Mouse (Mus musculus): Measurements from ENCODE around the gene Rp9. TPM values are rescaled to one million over a fixed set of nuclear protein-coding genes. Genes with fewer than 3 reads are reported as not detected.
"Not testable (repeated sequence)": the region's sequence is repeated elsewhere in the genome, so short reads cannot be mapped to it uniquely, and the experiment has no call there.

Rp9 gene
- total RNA-seq, 1 experiment from 2014 or later = 182 TPM

DNA sequence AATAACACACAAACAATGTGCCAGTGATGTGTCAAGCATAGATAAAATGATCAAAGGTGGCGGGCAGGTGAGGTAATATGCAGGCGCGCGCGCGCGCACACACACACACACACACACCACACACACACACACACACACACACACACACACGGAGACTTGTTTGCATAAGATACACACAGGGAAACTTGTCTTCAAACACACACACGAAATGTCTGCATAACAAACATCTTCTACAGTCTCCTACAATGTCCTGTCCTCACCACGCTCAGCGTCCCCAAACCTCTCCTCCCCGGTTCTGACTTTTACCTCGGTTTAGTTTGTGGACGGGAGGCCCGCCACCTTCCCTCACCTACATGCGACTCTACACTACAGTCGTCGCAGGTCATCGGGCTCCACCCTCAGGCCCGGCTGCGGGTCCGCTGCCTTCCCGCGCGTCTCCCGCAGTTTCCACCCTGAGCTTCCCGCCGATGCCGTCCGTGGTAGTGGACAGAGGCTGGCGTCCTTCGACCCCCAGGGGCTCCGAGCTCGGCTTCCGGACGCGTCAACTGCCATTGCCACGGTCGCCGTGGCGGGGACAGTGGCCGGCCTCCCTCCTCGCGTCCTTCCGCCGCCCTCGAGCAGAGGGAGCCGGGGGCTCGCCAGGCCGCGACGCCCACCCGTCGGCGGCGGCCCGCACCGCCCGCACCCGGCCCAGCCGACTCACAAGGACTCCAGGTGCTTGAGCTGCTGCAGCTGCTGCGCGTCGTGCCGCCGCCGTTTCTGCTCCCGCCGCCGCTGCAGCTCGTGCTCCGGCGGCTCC lies 2.0 kb downstream of the Rp9 start:
- ATAC-seq (replicated peaks; ENCODE audit: low read depth, poor library complexity, severe bottlenecking) = peak; percentile 46

DNA sequence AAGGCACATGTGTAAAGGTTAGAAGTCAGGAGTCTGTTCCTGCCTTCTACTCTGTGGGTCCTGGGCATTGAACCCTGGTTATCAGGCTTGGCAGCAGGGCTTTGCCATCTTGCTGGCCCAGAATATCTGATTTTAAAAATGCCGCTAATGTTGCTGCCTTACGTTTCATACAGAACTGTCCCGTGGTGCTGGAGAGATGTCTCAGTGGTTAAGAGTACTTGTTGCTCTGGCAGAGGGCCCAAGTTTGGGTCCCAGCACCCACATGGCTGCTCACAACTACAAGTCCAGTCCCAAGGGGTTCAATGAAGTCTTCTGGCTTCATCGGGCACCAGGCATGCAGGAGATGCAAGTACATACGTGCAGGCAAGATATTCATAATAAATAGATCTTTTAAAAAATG lies 3.3 kb downstream of the Rp9 start:
- ATAC-seq (replicated peaks; ENCODE audit: low read depth, poor library complexity, severe bottlenecking) = no peak

DNA sequence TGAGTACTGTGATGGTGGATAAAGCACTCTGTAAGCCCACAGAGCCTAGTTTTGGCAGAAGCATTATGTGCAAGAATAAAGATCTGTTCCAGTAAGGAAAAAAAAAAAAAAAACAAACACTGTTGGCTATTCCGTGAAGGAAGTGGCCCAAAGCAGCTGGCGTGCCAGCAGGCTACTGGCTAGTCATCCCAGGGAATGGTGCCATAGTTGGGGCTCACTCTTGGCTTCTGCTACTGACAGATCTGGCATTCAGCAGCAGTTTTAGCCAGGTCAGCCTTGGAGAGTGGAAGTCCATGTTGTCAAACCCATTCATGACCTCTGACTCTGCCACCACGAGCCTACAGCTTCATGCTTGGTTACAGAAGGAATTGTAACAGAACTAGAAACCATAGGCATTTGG lies 7.6 kb downstream of the Rp9 start:
- ATAC-seq (replicated peaks; ENCODE audit: low read depth, poor library complexity, severe bottlenecking) = no peak

DNA sequence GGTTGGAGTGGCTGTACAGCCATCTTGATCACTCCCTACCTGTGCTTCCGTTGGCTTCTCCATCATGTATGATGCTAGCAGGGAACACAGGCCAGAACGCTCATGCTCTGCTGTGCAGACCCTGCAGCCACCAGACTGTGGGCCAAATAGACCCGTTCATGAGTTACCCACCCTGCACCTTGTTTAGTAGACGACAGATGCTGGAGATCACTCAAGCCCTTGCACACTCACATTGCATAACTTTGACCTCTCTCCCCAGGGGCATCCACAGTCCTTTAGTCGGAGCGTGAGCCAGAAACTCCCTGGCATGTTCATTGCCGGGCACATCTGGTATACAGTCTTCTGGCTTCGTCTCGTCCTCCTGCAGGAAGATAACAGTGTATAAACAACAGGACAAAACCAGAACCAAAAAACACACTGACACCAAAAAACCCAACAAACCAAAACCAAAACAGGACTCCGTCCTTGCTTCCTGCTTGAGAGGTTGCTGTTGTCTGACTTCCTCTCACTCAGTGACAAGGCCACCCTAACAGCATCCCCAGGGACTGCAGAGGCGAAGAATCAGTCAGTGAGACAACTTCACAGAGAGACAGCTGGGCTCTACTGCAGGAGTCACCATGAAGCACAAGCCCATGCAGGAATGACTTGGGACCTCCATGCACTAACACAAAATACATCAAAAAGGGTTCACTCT lies 12.3 kb downstream of the Rp9 start:
- no peak for ATAC-seq (replicated peaks; ENCODE audit: low read depth, poor library complexity, severe bottlenecking)

DNA sequence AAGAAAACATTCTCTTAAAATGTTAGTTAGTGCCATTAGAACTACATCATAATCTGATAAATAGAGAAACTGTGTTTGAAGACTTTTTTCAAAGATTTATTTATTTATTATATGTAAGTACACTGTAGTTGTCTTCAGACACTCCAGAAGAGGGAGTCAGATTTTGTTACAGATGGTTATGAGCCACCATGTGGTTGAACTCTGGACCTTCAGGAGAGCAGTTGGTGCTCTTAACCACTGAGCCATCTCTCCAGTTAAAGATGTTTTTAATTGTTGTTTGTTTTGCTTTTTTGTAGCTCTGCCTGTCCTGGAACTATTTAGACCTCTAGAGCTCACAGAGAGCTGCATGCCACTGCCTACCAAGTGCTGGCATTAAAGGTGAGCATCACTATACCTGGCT lies 14.5 kb downstream of the Rp9 start:
- ATAC-seq (replicated peaks; ENCODE audit: low read depth, poor library complexity, severe bottlenecking) = no peak

DNA sequence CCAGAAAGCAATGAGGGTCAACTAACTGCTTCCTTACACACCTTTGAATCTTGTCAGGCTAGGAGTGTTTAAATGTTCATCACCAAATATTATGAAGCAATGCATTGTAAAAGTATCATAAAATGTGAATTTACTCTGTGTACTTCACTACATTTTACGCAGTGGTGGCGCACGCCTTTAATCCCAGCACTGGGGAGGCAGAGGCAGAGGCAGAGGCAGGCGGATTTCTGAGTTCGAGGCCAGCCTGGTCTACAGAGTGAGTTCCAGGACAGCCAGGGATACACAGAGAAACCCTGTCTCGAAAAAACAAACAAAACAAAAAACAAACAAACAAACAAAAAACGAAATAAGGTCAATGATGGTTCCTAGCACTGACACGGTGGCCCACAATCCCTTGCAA lies 15.6 kb downstream of the Rp9 start, which contains the start of gene Gm17545:
Gm17545 (plus strand) TSS at position 301 of the 400 bp plus-strand sequence.
- ATAC-seq (replicated peaks; ENCODE audit: low read depth, poor library complexity, severe bottlenecking) = not testable (repeated sequence)

DNA sequence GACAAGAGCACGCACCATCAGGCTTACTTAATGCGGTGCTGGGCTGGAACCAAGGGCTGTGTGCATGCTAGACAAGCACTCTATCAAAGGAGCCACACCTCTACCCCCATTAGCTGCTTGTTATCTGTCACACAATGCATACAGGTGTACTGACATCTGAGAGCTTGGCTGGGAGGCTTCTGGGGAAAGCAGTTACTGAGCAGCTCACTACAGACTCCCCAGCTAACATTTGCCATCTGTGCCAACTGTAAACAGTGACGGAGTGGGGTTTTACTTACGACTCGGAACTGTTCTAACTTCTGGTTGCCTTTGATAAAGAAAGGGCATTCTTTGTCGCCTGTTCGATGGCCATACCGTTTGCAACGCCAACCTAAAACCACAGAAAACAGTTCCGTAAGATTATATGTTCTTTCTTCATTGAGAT lies 16.0 kb downstream of the Rp9 start:
- peak; percentile 78 for ATAC-seq (replicated peaks; ENCODE audit: low read depth, poor library complexity, severe bottlenecking)

DNA sequence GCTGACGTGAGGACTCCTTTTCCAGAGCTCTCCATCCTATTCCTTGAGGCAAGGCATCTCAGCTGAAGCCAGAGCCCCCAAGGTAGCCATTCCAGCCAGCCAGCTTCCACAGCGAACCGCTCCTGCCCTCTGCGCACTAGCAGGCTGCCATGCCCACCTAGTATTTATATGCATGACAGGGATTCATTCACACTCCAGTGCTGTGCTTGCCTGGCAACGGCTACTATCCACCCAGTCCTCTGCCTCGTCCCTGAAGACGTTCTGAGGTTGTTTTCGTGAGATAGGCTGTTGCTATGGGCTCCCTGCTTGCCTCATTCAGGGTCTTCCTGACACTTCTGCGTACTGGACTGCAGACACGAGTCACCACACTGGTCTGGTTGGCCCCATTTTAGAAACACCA lies 16.8 kb downstream of the Rp9 start:
- ATAC-seq (replicated peaks; ENCODE audit: low read depth, poor library complexity, severe bottlenecking) = no peak

DNA sequence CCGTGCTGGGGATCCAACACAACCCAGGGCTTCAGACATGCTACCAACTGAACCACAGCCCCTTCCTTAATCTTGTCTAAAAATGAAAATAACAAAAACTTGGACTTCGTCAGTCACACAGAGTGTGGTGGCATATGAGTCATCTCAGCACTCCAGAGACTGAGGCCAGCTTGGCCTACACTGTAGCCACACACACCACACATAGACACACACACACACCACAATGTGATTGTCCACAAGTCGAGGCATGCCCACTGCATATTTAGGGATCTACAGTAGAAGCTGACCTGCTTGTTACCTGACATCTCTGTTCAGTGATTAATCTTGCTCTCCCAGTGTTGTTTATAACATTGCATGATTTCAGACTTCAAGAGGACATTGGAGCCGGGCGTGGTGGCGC lies 20.3 kb downstream of the Rp9 start:
- ATAC-seq (replicated peaks; ENCODE audit: low read depth, poor library complexity, severe bottlenecking) = no peak

DNA sequence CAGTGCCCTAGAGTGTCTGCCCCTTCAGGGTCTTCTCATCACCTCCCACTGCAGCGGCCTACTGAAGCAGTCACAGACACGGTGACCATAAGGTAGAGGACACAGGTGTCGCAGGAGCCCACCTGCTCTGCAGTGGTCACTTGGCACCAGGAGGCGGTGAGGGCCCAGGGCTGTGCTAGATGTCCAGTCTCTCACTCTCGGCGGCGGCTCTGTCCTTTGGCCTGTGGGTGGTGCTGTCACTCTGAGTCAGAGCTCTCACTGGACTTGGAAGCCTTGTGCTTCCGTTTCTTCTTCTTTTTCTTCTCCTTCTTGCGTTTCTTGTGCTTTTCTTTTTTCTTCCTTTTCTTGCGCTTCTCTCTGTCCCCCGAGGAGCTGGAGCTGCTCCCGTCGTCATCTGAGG lies 21.1 kb downstream of the Rp9 start:
- ATAC-seq (replicated peaks; ENCODE audit: low read depth, poor library complexity, severe bottlenecking) = no peak

DNA sequence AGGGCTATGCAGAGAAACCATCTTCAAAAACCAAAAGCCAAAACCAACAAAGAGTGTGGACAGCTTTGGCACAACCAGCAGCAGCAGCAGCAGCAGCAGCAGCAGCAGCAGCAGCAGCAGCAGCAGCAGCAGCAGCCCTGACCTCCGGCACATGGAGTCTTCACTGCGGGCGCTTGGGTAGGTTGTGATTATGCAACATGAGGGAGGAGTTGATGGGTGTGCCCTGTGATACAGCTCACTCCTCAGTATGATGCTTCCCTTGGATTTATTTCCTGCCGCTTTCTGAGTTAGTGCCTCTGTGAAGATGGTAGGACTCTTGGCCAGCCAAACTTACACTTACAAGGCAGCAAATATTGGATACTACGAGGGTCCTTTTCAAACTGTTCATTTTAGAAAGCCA lies 22.3 kb downstream of the Rp9 start:
- ATAC-seq (replicated peaks; ENCODE audit: low read depth, poor library complexity, severe bottlenecking) = 0 out of 2 replicates have a peak, but pooled peaks have one; percentile 43

DNA sequence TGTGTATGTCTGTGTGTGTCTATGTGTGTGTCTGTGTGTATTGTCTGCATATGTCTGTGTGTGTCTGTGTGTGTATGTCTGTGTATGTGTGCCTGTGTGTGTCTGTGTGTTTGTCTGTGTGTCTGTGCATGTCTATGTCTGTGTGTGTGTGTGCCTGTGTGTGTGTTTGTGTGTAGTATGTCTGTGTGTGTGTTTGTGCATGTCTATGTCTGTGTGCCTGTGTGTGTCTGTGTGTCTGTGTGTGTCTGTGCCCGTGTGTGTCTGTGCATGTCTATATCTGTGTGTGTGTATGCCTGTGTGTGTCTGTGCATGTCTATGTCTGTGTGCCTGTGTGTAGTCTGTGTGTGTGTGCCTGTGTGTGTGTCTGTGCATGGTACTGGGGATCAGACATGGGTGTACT lies 24.4 kb downstream of the Rp9 start:
- ATAC-seq (replicated peaks; ENCODE audit: low read depth, poor library complexity, severe bottlenecking) = no peak

DNA sequence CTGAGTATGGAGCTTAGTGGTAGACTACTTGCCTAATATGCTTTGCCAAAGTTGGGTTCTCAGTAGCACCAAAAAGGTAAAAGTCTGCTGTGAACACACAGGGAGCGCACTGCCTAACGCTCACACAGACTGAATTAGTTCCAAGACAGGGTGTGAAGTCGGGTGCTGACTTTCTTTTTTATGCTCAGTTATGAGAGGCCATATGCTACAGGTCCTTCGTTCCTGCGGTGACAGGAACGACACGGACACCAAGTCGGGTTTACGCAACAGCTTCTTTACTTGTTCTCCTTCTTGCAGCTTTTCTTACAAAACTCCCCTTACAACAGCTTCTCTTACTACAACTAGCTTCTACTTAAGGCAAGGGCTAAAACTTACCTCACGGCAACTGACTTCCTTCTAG lies 26.4 kb downstream of the Rp9 start:
- ATAC-seq (replicated peaks; ENCODE audit: low read depth, poor library complexity, severe bottlenecking) = no peak

DNA sequence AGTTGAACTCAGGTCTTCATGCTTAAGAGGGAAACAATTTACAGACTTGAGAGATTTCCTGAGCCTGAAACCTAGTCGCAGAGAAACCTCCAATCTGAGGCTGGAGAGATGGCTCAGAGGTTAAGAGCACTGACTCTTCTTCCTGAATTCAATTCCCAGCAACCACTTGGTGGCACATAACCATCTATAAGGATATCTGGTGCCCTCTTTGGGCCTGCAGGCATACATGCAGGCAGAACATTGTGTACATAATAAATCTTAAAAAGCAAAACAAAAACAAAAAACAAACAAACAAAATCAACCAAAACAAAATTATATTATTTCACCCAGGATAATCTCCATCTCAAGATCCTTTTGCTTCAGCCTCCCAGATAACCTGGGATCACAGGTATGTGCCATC lies 30.7 kb downstream of the Rp9 start:
- ATAC-seq (replicated peaks; ENCODE audit: low read depth, poor library complexity, severe bottlenecking) = no peak

DNA sequence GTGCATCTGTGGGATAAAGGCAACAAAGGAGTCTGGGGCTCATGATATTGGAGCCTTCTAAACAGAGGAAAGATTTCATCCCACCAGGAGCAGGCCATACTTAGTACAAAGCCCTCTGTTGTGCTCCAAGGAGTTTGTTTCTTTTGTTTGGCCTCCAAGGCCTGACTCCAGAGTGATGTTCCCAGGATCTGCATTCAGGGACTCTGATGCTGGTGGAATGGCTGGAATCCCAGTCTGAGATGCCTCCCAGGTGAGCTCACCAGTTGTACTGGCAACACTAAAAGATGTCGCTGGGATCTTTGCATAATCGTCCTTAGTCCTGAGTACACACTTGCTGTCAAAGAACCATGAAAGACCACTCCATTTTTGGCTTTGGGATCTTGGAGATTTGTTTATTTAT lies 35.4 kb downstream of the Rp9 start:
- ATAC-seq (replicated peaks; ENCODE audit: low read depth, poor library complexity, severe bottlenecking) = no peak

DNA sequence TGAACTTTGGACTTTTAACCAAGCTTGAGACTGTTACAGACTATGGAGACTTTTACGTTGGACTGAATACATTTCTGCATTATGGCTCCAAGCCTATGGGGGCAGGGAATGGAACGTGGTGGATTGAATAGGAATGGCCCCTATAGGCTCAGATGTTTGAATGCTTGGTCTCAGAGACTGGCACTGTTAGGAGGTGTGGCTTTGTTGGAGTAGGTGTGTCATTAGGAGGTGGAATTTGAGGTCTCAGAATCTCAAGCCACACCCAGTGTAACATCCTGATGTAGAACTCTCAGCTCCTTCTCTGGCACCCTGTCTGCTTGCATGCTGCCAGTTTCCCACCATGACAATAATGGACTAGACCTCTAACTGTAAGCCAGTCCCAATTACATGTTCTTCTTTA lies 36.3 kb downstream of the Rp9 start:
- no peak for ATAC-seq (replicated peaks; ENCODE audit: low read depth, poor library complexity, severe bottlenecking)

DNA sequence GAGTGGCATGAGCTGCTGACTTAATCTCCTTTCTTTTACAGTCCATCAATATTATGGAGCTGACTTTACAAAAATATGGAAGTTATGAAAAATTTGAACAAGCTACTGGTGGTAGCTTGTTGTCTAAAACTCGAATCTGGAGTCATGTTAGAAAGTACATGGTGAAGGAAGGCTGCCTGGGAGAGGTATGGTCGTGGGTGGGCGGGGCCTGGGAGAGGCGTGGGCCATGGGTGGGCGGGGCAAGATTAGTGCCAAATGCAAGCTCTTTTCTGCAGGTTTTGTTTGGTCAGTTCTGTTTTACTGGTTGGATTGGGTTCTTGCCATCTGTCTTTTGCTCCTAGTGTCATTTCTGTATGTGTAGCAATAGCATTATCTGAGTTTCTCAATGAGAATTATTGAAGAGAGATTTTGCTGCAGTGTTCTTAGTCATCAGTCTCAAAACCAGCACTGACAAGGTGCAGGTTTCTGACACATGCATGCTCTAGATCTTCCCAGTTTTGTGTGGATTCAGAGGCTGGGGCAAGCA lies 39.2 kb downstream of the Rp9 start:
- peak; percentile 61; the same call in 1 of the 2 replicates for ATAC-seq (replicated peaks; ENCODE audit: low read depth, poor library complexity, severe bottlenecking)

DNA sequence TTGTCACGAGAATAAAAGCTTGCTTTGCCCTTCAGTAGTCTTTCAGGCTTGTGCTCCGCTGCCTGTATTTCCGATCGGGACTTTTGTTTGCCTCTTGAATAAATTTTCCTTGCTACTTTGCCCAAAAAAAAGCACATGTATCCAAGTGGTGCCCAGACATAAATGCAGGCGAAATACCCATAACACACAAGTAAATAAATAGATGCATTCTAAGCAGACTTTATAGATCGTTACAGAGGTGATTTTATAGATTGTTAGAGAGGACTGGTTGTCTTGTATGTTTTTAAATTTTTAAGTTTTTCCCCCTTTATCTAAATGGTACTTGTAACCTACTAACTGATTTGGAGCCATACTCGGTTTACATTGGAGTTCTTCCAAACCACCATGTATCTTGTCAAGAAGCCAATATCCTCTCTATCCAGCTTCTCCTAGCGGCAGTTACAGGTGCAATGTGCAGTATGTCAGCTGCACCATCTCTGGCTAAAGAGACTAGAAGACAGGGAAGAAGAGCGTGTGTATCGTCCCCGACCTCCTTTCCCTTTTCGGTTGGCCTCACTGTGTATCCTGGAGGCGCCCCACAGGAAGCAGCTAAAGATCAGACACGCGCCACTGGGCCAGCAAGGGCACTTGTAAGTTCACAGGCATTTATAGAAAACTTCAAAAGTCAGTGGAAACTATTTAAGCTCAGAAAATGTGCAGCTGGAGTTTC lies 39.9 kb downstream of the Rp9 start:
- ATAC-seq (replicated peaks; ENCODE audit: low read depth, poor library complexity, severe bottlenecking) = peak; percentile 72

DNA sequence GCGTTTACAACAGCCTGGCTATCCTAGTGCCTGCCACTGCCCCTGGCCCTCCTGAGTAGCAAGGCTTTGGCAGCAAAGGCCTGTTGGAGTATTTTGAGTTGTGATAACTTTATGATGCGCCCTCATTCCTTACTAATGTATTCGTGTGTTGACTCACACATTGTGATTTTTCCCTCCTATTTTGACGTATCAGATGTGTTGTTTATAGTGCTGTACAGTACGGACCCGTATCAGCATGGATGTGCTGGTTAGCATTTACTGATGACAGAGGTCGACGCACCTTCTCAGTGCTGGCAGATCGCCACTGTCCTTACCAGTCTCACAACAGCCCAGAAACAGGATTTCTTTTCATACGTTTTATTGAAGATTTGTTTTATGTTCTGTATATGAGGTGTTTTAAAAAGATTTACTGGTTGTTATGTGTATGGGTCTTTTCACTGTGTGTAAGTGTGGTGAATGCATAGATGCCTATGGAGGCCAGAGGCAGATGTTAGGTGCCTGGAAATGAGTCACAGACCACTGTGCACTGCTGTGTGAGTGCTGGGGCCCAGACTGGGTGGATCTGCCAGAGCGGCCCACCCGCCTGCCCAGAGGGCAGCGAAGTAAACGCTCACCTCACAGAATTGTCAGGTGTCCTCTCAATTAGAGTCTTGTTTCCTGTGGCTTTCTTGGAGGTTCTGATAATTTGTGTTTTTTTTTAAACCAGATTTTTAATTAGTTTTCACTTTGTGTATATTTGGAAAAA lies 40.7 kb downstream of the Rp9 start:
- no peak for ATAC-seq (replicated peaks; ENCODE audit: low read depth, poor library complexity, severe bottlenecking)

DNA sequence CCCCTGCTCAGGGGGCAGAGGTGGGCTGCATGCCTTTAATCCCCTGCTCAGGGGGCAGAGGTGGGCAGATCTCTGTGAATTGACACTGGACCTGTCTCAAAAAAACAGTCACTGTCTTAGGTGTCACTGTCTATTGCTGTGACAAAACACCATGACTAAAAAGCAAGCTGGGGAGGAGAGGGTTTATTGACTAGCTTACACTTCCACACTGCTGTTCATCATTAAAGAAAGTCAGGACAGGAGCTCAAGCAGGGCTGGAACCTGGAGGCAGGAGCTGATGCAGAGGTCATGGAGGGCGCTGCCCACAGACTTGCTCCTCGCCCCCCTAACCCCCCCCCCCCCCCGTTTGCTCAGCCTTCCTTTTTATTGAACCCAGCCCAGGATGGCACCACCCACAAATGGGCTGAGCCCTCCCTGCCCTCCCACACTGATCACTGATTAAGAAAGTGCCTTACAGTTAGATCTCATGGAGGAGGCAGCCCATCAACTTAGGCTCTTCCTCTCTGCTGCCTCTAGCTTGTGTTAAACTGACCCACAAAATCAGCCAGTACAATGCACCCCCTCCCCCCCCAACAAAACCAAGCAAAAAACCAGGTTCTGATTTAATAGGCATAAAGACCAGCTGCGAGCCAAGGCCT lies 41.4 kb downstream of the Rp9 start:
- ATAC-seq (replicated peaks; ENCODE audit: low read depth, poor library complexity, severe bottlenecking) = no peak

All from common myeloid progenitor, adult 5-6 weeks (primary cell).